Mouse (Mus musculus) spleen, adult 2 months (tissue): ENCODE measurements around the gene Gda.

ENCODE experiments used
- CTCF ChIP-seq: fragments of 200-500 bp; IDR thresholded peaks from 2 replicates; pipeline ENCODE4 v1.5.1; 2011; ENCODE audit warnings: mild to moderate bottlenecking, inconsistent platforms; ENCODE audit not compliant: insufficient read depth, insufficient read length, insufficient replicate concordance; ENCODE audit errors: extremely low read depth
- POLR2A ChIP-seq: fragments of 200-500 bp; IDR thresholded peaks from 2 replicates; pipeline ENCODE4 v1.6.1; 2011; ENCODE audit warnings: low read depth, low read length, inconsistent platforms

GRCm38 (mm10) chr19:21477780-21478179 is 4.5 kb upstream of the Gda start:
- no peak for TF ChIP-seq POLR2A
- TF ChIP-seq CTCF: no peak
